13 mouse cellular contexts compared by ENCODE assay signal in genomic region chr14:26441041-26441812, GRCm38 (mm10).
DNase-seq lines count a peak whose midpoint lies in the region; ATAC-seq lines count a peak whose summit lies in the region.
"Had no signal": no experiment of that assay in that cellular context is flagged by ENCODE, and none has a peak within 500 bp of the region (broad histone marks: within the 10 kb centered on the region; RNA-seq: fewer than 3 reads in every experiment).

No protein-coding gene starts in this region.

- H3K27me3 ChIP-seq in kidney, embryonic 16.5 days (ENCODE audit: insufficient read depth, low read length) = no peaks in the 10 kb centered on the region
- no peaks in the 10 kb centered on the region for H3K27me3 ChIP-seq in intestine, embryonic 16.5 days (replicated peaks; ENCODE audit: control insufficient read depth, insufficient read depth, low read length)
- H3K27me3 ChIP-seq: embryonic facial prominence, embryonic 13.5 days; limb, embryonic 13.5 days; neural tube, embryonic 12.5 days had no signal

- 91% methylated on average over 2 of the region's 2 CpGs for WGBS in kidney, embryonic 16.5 days
- WGBS in intestine, embryonic 16.5 days = 73% methylated on average over 2 of the region's 2 CpGs

- H3K27ac ChIP-seq in kidney, embryonic 16.5 days (ENCODE audit: low read length) = peak overlapping the region; percentile 53
- H3K27ac ChIP-seq in intestine, embryonic 16.5 days (ENCODE audit: low read length) = peak overlapping the region; percentile 30
- H3K27ac ChIP-seq: embryonic facial prominence, embryonic 13.5 days; hindbrain, embryonic 14.5 days; limb, embryonic 13.5 days; neural tube, embryonic 12.5 days had no signal

- H3K36me3 ChIP-seq in kidney, embryonic 16.5 days (ENCODE audit: insufficient read depth, low read length) = peaks cover 4% of the 10 kb centered on the region; the same call in 1 of the 2 replicates
- H3K36me3 ChIP-seq in intestine, embryonic 16.5 days (ENCODE audit: control insufficient read depth, insufficient read depth, low read length) = no peaks in the 10 kb centered on the region

- DNase-seq in kidney, postnatal 4 days = no peak
- DNase-seq in A20 (ENCODE audit: low read depth, low spot score) (peak; percentile 46), NIH3T3 (ENCODE audit: low read depth) (peak; percentile 63)
- no peak for DNase-seq in thymus, adult 18-20 months
- DNase-seq: cerebellum, adult 11-12 months; thymus, adult 2 months had no signal

- no peak for ATAC-seq in kidney, embryonic 16.5 days (ENCODE audit: low FRiP score, low TSS enrichment)
- ATAC-seq in intestine, embryonic 16.5 days = peak; percentile 53
- no peak for ATAC-seq in megakaryocyte progenitor cell, adult 5-6 weeks (replicated peaks; ENCODE audit: poor library complexity)

- H3K4me3 ChIP-seq in kidney, embryonic 16.5 days (ENCODE audit: low read length) = no peak overlapping the region
- H3K4me3 ChIP-seq in intestine, embryonic 16.5 days (ENCODE audit: low read length) = peak overlapping the region; percentile 3; the same call in 1 of the 2 replicates
- H3K4me3 ChIP-seq: embryonic facial prominence, embryonic 13.5 days; limb, embryonic 13.5 days; neural tube, embryonic 12.5 days had no signal

- H3K4me1 ChIP-seq in kidney, embryonic 16.5 days (ENCODE audit: insufficient read depth, low read length) = peaks cover 8% of the 10 kb centered on the region; the same call in 1 of the 2 replicates
- H3K4me1 ChIP-seq in intestine, embryonic 16.5 days (ENCODE audit: control insufficient read depth, insufficient read depth, low read length) = peaks cover 4% of the 10 kb centered on the region; the same call in 1 of the 2 replicates
- H3K4me1 ChIP-seq: neural tube, embryonic 12.5 days had no signal

- H3K9me3 ChIP-seq in kidney, embryonic 16.5 days (ENCODE audit: low read length) = no peaks in the 10 kb centered on the region
- H3K9me3 ChIP-seq in intestine, embryonic 16.5 days (ENCODE audit: control insufficient read depth, low read length) = no peaks in the 10 kb centered on the region
- H3K9me3 ChIP-seq: embryonic facial prominence, embryonic 13.5 days; limb, embryonic 13.5 days; neural tube, embryonic 12.5 days had no signal

- H3K4me2 ChIP-seq in kidney, embryonic 16.5 days (replicated peaks; ENCODE audit: low read depth, low read length) = no peak overlapping the region
- H3K4me2 ChIP-seq in intestine, embryonic 16.5 days (ENCODE audit: low read depth, low read length) = no peak overlapping the region
- H3K4me2 ChIP-seq: embryonic facial prominence, embryonic 13.5 days; hindbrain, embryonic 14.5 days; limb, embryonic 13.5 days; neural tube, embryonic 12.5 days had no signal

- no peak overlapping the region for H3K9ac ChIP-seq in kidney, embryonic 16.5 days (replicated peaks; ENCODE audit: low read length)
- no peak overlapping the region for H3K9ac ChIP-seq in intestine, embryonic 16.5 days (ENCODE audit: low read depth, low read length)
- H3K9ac ChIP-seq: embryonic facial prominence, embryonic 13.5 days; hindbrain, embryonic 14.5 days; limb, embryonic 13.5 days; neural tube, embryonic 12.5 days had no signal

Comparison
In these comparisons a context has a peak if more than half of its experiments do, and no peak if none do; other contexts are left out.
1. DNase-seq: peak in A20 (single experiment) and NIH3T3 (single experiment); none in kidney, postnatal 4 days (0 of 2) and thymus, adult 18-20 months (0 of 2).